Mouse (Mus musculus) lung, adult 2 months (tissue): Measurements from ENCODE around the gene Golga3. TPM values are rescaled to one million over a fixed set of nuclear protein-coding genes. Genes with fewer than 3 reads are reported as not detected.

Experiments
- DNase-seq: peaks from one replicate; pipeline ENCODE4 v3.0.0; 2022
- H3K4me1 ChIP-seq: fragments of 200-500 bp; 2 replicates; pipeline ENCODE4 v1.6.1; 2011; ENCODE audit warnings: low read length; ENCODE audit not compliant: control insufficient read depth, insufficient read depth
- H3K4me3 ChIP-seq: fragments of 200-500 bp; replicated peaks from 2 replicates; pipeline ENCODE3; 2011; ENCODE audit warnings: low read depth, mild to moderate bottlenecking, control low read depth, low read length; ENCODE audit errors: extremely low read depth
- CTCF ChIP-seq: fragments of 200-500 bp; IDR thresholded peaks from 2 replicates; pipeline ENCODE4 v1.5.1; 2011; ENCODE audit warnings: mild to moderate bottlenecking, low read length, control low read depth; ENCODE audit not compliant: insufficient read depth
- POLR2A ChIP-seq: fragments of 200-500 bp; IDR thresholded peaks from 2 replicates; pipeline ENCODE4 v1.6.1; 2011; ENCODE audit warnings: low read depth, mild to moderate bottlenecking, control low read depth, low read length, borderline replicate concordance; ENCODE audit errors: extremely low read depth
- WGBS: fragments of 180-500 bp; shearing (Covaris S2); methylation state at CpG from one replicate; pipeline ENCODE4 v1.1.7; 2018; 5-methylcytosine and 5-hydroxymethylcytosine counted together
- polyA plus RNA-seq: library from polyadenylated mRNA; depleted of rRNA; stranded (reverse); fragments of >200 nt; gene quantifications from 2 replicates; pipeline ENCODE4 v1.2.3, GENCODE M21; 2012; rRNA removed

Golga3 gene
- polyA plus RNA-seq, result 8.6 and 11.1 TPM in 2 replicates

DNA sequence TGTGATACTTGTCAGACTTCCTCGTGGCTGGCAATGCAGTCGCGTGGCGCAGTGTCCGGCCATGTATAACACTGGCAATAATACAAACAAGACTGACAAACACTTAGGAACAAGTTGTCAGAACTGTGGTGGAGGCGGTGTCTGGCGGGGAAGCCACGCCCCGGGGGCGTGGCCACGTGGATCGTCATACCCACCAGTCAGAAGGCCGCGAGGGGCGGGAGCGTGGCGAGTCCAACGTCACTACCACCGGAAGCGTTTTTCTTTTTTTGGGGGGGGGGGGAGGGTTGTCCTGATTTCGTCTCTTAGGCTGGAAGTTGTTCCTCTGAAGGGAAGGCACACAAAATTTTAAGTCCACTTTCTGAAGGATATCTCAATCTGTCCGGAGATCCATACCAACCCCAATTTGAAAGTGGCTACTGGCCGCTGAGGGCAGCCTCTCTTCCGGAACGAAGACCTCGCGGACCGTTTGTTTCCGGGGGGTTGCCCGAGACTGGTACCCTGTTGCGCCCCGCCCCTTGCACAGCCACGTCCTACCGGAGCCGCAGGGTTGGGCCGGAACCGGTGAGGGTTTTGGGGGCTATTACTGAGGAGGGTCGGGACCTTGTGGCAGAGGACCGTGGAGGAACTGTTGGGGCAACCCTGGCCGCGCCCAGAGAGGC is at the start of gene Golga3:
Gene Golga3 (plus strand): TSS at position 340 of the 659 bp plus-strand sequence.
- TF ChIP-seq POLR2A (peak; percentile 68; the same call in 1 of the 2 replicates), CTCF (no peak)
- peak; percentile 87 for DNase-seq
- WGBS, result under 1% methylated on average over 41 of the region's 41 CpGs
- peak within 1 kb of the TSS; percentile 84 for H3K4me3 ChIP-seq
- peaks cover 4% of the 10 kb centered on the region; the same call in 1 of the 2 replicates for H3K4me1 ChIP-seq

DNA sequence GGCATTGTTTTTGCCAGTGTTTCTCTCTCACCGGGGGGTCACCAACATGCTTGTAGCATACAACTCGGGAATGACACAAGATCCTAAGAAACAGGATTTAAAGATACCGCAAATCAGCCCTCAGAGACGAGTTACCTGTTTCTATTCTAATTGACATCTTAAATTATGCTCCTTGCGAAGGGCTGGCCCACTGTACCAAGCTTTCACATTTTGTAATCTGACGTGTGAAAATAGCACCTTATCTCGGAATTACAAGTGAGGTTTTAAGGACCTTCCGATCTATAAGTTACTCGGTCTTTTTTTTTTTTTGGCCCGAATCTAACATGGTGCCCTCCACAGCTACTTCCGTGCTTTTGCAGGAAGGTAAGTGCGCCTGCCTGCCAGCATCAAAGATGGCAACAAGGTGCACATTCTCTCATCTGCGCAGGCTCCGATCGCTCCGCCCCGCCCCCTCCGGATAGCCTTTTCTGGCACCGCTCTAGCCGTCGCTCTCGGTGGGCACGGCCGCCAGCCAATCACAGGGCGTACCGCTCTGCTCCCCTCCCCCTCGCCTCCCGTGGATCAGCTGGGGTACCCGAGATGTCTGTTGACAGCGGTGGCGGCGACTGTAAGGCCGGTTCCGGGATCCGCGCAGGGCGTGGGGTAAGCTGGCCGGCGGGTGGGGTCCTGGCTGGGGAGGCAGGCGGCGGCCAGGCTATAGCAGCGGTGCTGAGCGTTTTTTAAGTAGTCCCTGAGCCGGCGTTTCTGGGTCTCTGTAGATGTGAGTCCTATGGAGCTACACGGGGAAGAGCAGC is 41.0 kb upstream of the Golga3 start, which contains the start of gene Chfr:
Gene Chfr (plus strand): TSS at position 550 of the 794 bp plus-strand sequence.
- peak; percentile 99 for DNase-seq
- Histone ChIP-seq H3K4me3 (peak within 1 kb of the TSS; percentile 85), H3K4me1 (no peaks in the 10 kb centered on the region; the same call in 1 of the 2 replicates)
- 3% methylated on average over 46 of the region's 46 CpGs for WGBS
- TF ChIP-seq CTCF (no peak), POLR2A (peak; percentile 69; the same call in 1 of the 2 replicates)

DNA sequence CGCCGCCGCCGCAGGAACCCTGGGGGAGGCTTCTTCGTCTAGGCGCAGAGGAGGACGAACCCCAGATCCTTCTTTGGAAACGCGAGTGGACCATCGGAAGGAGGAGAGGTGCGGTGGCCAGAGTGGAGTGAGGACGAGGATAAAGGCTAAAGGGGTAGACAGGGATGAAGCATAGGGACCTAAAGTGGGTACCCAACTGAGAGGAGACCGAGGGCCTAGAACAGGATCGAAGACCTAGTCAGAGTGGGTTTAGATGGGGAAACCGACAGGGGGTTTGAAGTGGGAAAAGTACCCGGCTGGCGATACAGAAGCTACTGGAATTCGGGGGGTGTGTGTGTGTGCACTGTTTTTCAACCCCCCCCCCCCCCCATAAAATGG is 40.4 kb upstream of the Golga3 start:
- TF ChIP-seq CTCF, result no peak
- TF ChIP-seq POLR2A, result no peak

DNA sequence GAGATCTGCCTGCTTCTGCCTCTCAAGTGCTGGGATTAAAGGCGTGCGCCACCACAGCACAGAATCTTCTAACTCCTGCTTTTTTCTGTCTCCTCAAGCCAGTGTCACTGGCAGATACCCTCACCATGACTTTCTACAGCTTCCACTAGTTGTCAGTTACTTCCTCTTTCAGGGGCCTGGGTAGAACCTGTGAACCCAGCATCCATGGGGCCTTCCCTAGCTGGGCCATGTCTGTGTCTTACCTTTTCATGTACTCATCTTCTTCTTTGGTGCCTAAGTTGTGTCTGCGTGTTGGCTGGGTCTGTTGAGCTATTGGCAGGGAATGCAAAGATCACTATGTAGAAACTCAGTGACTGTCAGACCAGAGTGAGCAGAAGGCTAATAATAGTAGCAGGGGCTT is 38.7 kb upstream of the Golga3 start:
- Histone ChIP-seq H3K4me3 (no peak overlapping the region), H3K4me1 (peaks cover 2% of the 10 kb centered on the region; the same call in 1 of the 2 replicates)
- TF ChIP-seq CTCF (no peak), POLR2A (no peak)
- no peak for DNase-seq
- WGBS, result 97% methylated on average over 3 of the region's 3 CpGs

More for the DNA sequence above, 40.4 kb upstream of the Golga3 start:
- Histone ChIP-seq H3K4me3 (peak overlapping the region; percentile 85), H3K4me1 (no peaks in the 10 kb centered on the region; the same call in 1 of the 2 replicates)
- no peak for DNase-seq
- WGBS, result 2% methylated on average over 18 of the region's 18 CpGs

- no peak overlapping the region for H3K4me3 ChIP-seq
- no peak for TF ChIP-seq POLR2A
- TF ChIP-seq CTCF, result no peak
- peaks cover 3% of the 10 kb centered on the region; the same call in 1 of the 2 replicates for H3K4me1 ChIP-seq
- WGBS, result 90% methylated on average over 3 of the region's 3 CpGs
- no peak for DNase-seq
Observed at GRCm38 (mm10) chr5:110139325-110139724, 37.2 kb upstream of the Golga3 start.

DNA sequence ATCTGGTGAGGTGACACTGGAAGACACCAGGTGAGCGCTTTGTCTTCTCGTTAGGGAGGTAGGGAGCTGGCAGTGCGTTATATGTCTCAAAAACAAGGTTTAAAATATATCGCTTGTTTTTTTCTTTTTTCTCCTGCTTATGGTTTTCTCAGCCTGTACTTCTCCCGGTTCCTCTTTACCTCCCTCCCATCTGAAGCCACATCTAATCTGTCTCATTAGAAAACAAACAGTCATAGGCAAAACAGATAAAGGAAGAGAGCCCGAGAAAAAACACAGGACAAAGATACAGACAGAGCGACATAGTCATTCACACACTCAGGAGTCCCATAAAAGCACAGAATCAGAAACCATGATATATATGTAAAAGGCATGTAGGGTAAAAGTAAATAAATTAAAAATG is 36.1 kb upstream of the Golga3 start:
- 89% methylated on average over 7 of the region's 7 CpGs for WGBS
- no peak overlapping the region for H3K4me3 ChIP-seq
- peaks cover 3% of the 10 kb centered on the region; the same call in 1 of the 2 replicates for H3K4me1 ChIP-seq
- TF ChIP-seq POLR2A, result no peak
- TF ChIP-seq CTCF, result no peak
- DNase-seq, result no peak

DNA sequence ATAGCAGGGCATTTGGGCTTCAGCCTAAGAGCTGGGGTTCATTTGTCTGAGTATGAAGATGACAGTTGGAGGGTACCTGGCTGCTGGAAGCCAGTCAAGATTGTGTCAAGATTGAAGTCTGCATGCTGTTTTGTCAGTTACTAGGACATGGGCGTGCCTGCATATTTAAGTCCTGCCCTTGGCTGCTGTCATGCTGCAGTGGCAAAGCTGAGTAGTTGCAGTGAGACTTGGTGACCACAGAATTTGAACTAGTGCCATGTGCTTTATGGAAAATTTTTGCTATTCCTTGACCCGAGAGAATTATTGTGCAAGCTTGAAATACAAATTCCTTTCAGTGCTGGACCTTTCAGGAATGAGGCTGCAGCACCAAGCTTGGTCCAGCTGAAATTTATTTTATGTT is 34.2 kb upstream of the Golga3 start:
- no peak for DNase-seq
- no peak for TF ChIP-seq POLR2A
- TF ChIP-seq CTCF, result no peak
- Histone ChIP-seq H3K4me1 (peaks cover 3% of the 10 kb centered on the region; the same call in 1 of the 2 replicates), H3K4me3 (no peak overlapping the region)
- WGBS, result 59% methylated on average over 2 of the region's 2 CpGs

DNA sequence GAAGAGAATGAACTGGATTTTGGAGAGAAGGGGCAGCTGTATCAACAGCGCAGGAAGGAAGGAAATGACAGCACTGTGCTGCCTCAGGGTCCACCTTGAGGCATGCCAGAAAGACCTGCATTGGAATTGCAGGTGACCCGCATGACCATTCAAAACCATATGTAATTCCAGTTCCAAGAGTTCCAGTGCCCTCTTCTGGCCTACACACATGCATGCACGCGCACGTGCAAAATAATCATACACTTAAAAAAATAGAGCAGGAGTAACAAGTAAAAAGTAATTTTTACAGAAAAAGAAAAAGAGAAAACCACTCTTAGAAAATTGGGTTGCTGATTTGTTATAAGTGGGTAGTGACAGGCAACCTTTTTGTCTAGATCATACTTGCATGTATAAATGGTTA is 33.5 kb upstream of the Golga3 start:
- Histone ChIP-seq H3K4me1 (peaks cover 3% of the 10 kb centered on the region; the same call in 1 of the 2 replicates), H3K4me3 (no peak overlapping the region)
- WGBS, result 84% methylated on average over 5 of the region's 5 CpGs
- TF ChIP-seq POLR2A, result no peak
- TF ChIP-seq CTCF, result peak; percentile 42
- DNase-seq, result no peak

DNA sequence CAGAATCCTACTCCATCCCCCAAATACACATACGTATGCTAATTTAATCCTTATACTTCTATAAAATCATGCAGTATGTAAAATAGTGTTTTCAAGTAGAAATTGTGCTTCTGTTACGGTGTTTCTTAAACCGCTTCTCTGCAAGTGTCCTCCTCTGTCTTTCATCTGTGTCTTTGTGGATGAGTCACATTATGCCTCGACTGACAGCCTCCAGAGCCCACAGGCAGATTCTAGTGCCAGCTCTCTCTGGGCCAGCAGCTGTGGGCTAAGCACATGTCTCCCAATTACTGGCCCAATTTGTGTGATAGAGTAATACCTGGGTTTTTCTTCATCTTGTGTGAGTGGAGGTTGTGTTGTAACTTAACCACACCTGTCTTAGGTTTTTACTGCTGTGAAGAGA is 7.1 kb upstream of the Golga3 start:
- no peak for DNase-seq
- Histone ChIP-seq H3K4me3 (no peak overlapping the region), H3K4me1 (no peaks in the 10 kb centered on the region)
- 96% methylated on average over 4 of the region's 4 CpGs for WGBS
- TF ChIP-seq CTCF (no peak), POLR2A (no peak)
